Mouse (Mus musculus): Measurements from ENCODE around the gene Tmprss11a.

- TF ChIP-seq POLR2A (IDR thresholded peaks at IDR 0.05; ENCODE audit: low read depth, low read length) = no peak
- no peak for TF ChIP-seq CTCF (conservative IDR thresholded peaks at IDR 0.05; ENCODE audit: insufficient read depth, insufficient read length, low read depth, low read length)
Observed at GRCm38 (mm10) chr5:86438548-86438947, 30.2 kb downstream of the Tmprss11a start.

All from kidney, adult 2 months (tissue).